Mouse (Mus musculus): ENCODE data around the gene G3bp1.

DNA sequence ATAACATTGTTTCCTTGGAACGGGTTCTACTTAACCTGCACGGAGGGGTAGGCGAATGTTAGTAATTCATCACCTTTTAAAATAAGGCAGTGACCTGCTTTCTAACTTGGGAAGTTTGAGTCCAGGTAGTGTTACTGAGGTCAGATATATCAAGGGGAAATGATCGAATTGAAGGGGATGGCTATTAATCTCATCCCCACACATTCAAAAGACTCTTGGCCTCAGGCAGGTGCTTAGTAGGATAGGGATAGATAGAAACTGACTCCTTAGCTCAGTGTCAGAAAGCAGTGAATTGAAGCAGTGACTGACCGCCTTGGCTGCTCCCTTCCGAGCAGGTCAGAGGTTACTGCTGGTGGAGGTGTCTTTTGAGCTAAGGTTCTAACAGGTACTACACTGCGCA is 2.0 kb downstream of the G3bp1 start:
- no peak for TF ChIP-seq CTCF (IDR thresholded peaks at IDR 0.05; ENCODE audit: low read depth, low read length)
- no peak for TF ChIP-seq GATA1 (IDR thresholded peaks at IDR 0.05; ENCODE audit: borderline replicate concordance, low read length)
- no peak for TF ChIP-seq POLR2AphosphoS5 (IDR thresholded peaks at IDR 0.05; ENCODE audit: insufficient replicate concordance, low read depth, low read length)
- TF ChIP-seq TAL1 (conservative IDR thresholded peaks at IDR 0.05; ENCODE audit: low read depth, low read length): no peak
